Mouse (Mus musculus): ENCODE results near the gene Inhbc. TPM values are rescaled to one million over a fixed set of nuclear protein-coding genes. Genes with fewer than 3 reads are reported as not detected.

The Inhbc gene
- polyA plus RNA-seq, 1 experiment from 2014 or later, result not detected

DNA sequence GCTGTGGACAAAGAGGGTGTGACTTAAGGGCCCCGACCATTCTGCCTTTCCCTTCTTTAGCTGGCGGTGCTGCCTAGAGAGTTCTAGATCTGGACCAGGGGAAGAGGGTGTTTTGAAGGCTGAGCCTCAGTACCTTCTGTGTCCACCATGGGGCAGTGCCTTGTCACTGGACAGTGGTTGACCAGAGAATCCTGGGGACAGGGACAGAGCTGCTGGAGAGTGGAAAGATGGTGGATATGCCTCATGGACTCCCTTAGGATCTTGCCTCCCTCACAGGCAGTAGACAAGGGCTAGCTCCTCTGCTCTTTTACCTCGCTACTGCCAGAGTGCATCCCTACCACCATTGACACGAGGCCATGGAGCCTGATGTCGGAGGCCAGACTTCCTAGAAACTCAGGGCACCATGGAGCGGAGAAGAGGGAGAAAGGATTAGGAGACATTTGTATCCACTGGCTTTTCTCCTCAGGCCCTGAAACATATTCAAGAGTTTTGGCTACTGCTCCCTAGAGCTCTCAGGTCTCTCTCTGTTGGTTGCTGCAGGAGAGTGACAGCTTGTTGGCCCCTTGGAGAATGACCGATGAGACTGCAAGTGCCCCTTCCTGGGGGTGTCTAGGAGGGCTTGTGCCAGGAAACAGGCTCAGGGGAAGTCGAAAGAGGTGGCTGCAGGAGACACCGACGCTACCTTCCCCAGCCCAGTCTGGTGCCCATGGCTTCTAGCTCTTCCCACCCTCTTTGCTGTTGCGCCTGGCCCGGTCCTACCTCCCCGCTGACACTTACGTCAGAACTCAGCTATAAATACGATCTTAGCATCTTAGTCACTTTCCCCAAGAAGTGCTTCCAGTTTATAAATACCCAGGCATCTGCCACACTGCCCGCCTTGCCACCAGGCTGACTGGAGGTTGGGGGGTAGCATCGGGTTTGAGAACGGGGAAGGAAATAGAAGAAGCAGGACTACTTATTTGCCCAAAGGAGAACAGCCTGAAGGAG lies 16.0 kb downstream of the Inhbc start, which contains the start of gene Inhbe:
Gene Inhbe, minus strand, starts transcription at position 503 of the 987 bp plus-strand sequence.
- H3K27ac ChIP-seq (ENCODE audit: low read depth, low read length), result no peak within 1 kb of the TSS
- no peaks in the 10 kb centered on the region for H3K27me3 ChIP-seq (replicated peaks; ENCODE audit: control insufficient read depth, insufficient read depth, low read length)
- no peaks in the 10 kb centered on the region for H3K9me3 ChIP-seq (ENCODE audit: control insufficient read depth)
- no peaks in the 10 kb centered on the region for H3K4me1 ChIP-seq (replicated peaks; ENCODE audit: control insufficient read depth, insufficient read depth, low read length)
- H3K4me3 ChIP-seq (ENCODE audit: low read depth, low read length), result no peak within 1 kb of the TSS
- no peaks in the 10 kb centered on the region for H3K36me3 ChIP-seq (ENCODE audit: control insufficient read depth, insufficient read depth)
- H3K4me2 ChIP-seq (replicated peaks; ENCODE audit: low read depth), result no peak within 1 kb of the TSS
- H3K9ac ChIP-seq (ENCODE audit: low read depth, low read length), result no peak within 1 kb of the TSS
- 86% methylated on average over 18 of the region's 18 CpGs for WGBS
- peak; percentile 71 for TF ChIP-seq CTCF (IDR thresholded peaks at IDR 0.05; ENCODE audit: low read depth)
- ATAC-seq, result no peak

DNA sequence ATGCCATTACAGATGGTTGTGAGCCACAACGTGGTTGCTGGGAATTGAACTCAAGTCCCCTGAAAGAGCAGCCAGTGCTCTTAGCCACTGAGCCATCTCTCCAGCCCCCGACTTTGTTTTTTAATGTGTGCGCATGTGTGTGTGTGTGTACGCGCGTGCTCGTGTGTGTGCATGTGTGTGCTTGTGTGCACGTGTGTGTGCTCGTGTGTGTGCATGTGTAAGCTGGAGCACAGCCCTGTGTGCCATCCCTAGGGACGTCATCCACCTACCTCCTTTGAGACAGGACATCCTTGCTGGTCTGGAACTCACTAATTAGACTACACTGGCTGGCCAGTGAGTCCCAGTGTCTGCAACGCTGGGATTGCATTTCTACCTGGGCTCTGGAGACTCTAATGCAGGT lies 17.5 kb downstream of the Inhbc start:
- no peak for TF ChIP-seq CTCF (IDR thresholded peaks at IDR 0.05; ENCODE audit: low read depth)

DNA sequence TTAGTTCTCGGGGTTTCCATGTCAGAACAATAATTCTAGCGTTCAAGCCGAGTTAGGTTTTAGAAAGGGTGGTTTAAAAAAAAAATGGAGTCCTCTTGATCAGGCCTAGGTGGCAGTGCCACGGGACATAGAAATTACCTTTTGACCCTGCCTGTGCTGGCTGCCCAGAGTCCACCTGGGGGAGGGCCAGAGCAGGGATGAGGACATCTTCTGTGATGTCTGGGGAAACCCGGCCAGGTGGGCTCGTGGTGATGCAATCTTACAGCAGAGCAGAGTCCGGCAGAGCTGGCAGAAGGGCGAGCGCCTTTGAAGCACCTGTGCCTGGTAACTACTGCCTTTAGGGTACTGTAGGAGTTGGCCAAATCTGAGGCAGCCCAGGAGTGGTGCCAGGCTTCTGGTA lies 18.0 kb downstream of the Inhbc start:
- Histone ChIP-seq H3K4me1 (replicated peaks; ENCODE audit: control insufficient read depth, insufficient read depth, low read length) (no peaks in the 10 kb centered on the region), H3K4me3 (ENCODE audit: low read depth, low read length) (no peak overlapping the region), H3K27ac (ENCODE audit: low read depth, low read length) (no peak overlapping the region), H3K27me3 (replicated peaks; ENCODE audit: control insufficient read depth, insufficient read depth, low read length) (no peaks in the 10 kb centered on the region), H3K36me3 (ENCODE audit: control insufficient read depth, insufficient read depth) (no peaks in the 10 kb centered on the region), H3K4me2 (replicated peaks; ENCODE audit: low read depth) (no peak overlapping the region), H3K9me3 (ENCODE audit: control insufficient read depth) (no peaks in the 10 kb centered on the region), H3K9ac (ENCODE audit: low read depth, low read length) (no peak overlapping the region)
- no peak for TF ChIP-seq CTCF (IDR thresholded peaks at IDR 0.05; ENCODE audit: low read depth)
- ATAC-seq, result no peak
- WGBS, result 75% methylated on average over 9 of the region's 9 CpGs

More for the DNA sequence above, 17.5 kb downstream of the Inhbc start:
- 89% methylated on average over 11 of the region's 11 CpGs for WGBS
- H3K9me3 ChIP-seq (ENCODE audit: control insufficient read depth), result no peaks in the 10 kb centered on the region
- no peak overlapping the region for H3K4me2 ChIP-seq (replicated peaks; ENCODE audit: low read depth)
- ATAC-seq, result no peak
- no peak overlapping the region for H3K27ac ChIP-seq (ENCODE audit: low read depth, low read length)
- H3K27me3 ChIP-seq (replicated peaks; ENCODE audit: control insufficient read depth, insufficient read depth, low read length), result no peaks in the 10 kb centered on the region
- H3K36me3 ChIP-seq (ENCODE audit: control insufficient read depth, insufficient read depth), result no peaks in the 10 kb centered on the region
- H3K4me3 ChIP-seq (ENCODE audit: low read depth, low read length), result no peak overlapping the region
- H3K4me1 ChIP-seq (replicated peaks; ENCODE audit: control insufficient read depth, insufficient read depth, low read length), result no peaks in the 10 kb centered on the region
- no peak overlapping the region for H3K9ac ChIP-seq (ENCODE audit: low read depth, low read length)

DNA sequence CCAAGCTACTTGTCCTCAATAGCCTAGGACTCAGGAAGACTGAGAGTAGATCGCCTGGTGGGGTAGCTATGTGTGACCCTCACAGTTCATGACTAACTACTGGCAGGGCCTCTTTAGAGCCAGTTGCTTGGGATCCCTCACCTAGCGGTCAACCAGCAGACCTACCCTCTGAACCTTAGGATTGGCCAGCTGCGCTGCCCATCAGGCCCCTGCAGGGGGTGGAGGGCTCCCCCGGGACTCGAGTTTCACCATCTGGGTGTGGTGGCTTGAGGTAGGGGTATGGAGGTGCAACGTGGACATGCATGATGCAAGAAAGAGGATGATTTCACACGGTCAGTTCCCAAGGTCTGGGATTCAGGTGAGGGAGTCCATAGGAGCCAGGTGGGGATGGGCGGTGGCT lies 18.5 kb downstream of the Inhbc start:
- 68% methylated on average over 8 of the region's 8 CpGs for WGBS
- no peaks in the 10 kb centered on the region for H3K36me3 ChIP-seq (ENCODE audit: control insufficient read depth, insufficient read depth)
- H3K4me3 ChIP-seq (ENCODE audit: low read depth, low read length), result no peak overlapping the region
- H3K27ac ChIP-seq (ENCODE audit: low read depth, low read length), result no peak overlapping the region
- H3K9ac ChIP-seq (ENCODE audit: low read depth, low read length), result no peak overlapping the region
- no peak overlapping the region for H3K4me2 ChIP-seq (replicated peaks; ENCODE audit: low read depth)
- no peak for ATAC-seq
- no peaks in the 10 kb centered on the region for H3K4me1 ChIP-seq (replicated peaks; ENCODE audit: control insufficient read depth, insufficient read depth, low read length)
- TF ChIP-seq CTCF (IDR thresholded peaks at IDR 0.05; ENCODE audit: low read depth), result no peak
- H3K9me3 ChIP-seq (ENCODE audit: control insufficient read depth), result no peaks in the 10 kb centered on the region
- H3K27me3 ChIP-seq (replicated peaks; ENCODE audit: control insufficient read depth, insufficient read depth, low read length), result no peaks in the 10 kb centered on the region

DNA sequence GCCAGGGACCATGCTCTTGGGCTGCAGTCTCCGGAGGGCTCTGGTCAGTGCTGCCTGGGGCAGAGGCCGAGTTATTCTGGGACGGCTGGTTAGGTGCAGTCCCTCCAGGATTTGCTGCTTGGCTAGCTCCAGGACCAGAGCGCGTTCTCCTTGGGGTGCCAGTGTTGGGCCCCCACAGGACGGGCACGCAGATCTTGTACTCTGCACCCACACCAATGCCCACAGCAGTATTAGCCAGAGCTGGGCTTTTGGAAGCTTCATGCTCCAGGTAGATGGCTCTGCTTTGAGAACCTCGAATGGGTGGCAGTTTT lies 19.0 kb downstream of the Inhbc start:
- H3K4me3 ChIP-seq (ENCODE audit: low read depth, low read length), result no peak overlapping the region
- WGBS, result 81% methylated on average over 8 of the region's 8 CpGs
- TF ChIP-seq CTCF (IDR thresholded peaks at IDR 0.05; ENCODE audit: low read depth), result no peak
- ATAC-seq, result no peak
- no peaks in the 10 kb centered on the region for H3K36me3 ChIP-seq (ENCODE audit: control insufficient read depth, insufficient read depth)
- H3K4me1 ChIP-seq (replicated peaks; ENCODE audit: control insufficient read depth, insufficient read depth, low read length), result no peaks in the 10 kb centered on the region
- no peak overlapping the region for H3K9ac ChIP-seq (ENCODE audit: low read depth, low read length)
- H3K27ac ChIP-seq (ENCODE audit: low read depth, low read length), result no peak overlapping the region
- H3K9me3 ChIP-seq (ENCODE audit: control insufficient read depth), result no peaks in the 10 kb centered on the region
- H3K27me3 ChIP-seq (replicated peaks; ENCODE audit: control insufficient read depth, insufficient read depth, low read length), result no peaks in the 10 kb centered on the region
- no peak overlapping the region for H3K4me2 ChIP-seq (replicated peaks; ENCODE audit: low read depth)

DNA sequence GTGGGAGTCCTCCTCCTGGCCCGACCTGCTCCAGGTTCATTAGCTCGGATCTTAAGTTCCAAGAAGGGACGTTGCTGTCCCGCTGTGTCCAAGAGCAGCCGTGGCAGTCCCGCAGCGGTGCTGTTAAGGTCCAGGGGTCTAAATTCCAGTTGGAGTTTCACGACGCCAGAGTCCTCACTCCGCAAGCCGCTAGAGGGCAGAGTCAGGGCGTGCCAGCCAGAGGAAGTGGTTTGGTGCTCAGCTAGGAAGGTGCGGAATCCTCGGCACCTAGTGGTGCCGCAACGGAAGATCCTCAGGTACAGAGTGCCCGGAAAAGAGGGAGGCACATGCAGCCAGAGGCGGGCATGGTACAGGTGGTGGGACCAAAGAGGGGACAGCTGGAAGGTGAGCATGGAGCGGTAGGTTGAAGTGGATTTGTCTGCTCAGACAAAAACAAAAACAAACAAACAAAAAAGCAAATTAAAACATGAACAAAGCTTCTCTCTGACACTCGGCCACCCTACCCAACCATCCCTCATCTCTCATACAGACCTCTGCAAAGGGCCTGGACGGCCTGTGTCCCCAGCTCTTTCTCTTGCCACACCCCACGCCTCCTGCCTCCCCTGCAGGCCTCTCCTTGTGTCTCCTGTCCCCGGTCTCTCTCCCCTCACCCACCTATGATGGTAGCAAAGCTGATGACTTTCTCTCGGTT lies 19.5 kb downstream of the Inhbc start:
- Histone ChIP-seq H3K4me3 (ENCODE audit: low read depth, low read length) (no peak overlapping the region; the same call in 1 of the 2 replicates), H3K4me1 (replicated peaks; ENCODE audit: control insufficient read depth, insufficient read depth, low read length) (no peaks in the 10 kb centered on the region), H3K27ac (ENCODE audit: low read depth, low read length) (no peak overlapping the region), H3K9ac (ENCODE audit: low read depth, low read length) (no peak overlapping the region), H3K27me3 (replicated peaks; ENCODE audit: control insufficient read depth, insufficient read depth, low read length) (no peaks in the 10 kb centered on the region), H3K9me3 (ENCODE audit: control insufficient read depth) (no peaks in the 10 kb centered on the region), H3K4me2 (replicated peaks; ENCODE audit: low read depth) (peak overlapping the region; percentile 57), H3K36me3 (ENCODE audit: control insufficient read depth, insufficient read depth) (no peaks in the 10 kb centered on the region)
- TF ChIP-seq CTCF (IDR thresholded peaks at IDR 0.05; ENCODE audit: low read depth), result peak; percentile 95
- WGBS, result 11% methylated on average over 24 of the region's 24 CpGs
- peak; percentile 76 for ATAC-seq

Data from intestine, postnatal 0 days (tissue).